Mouse (Mus musculus): ENCODE results near the gene Clmn.
A peak's percentile ranks its signal among the peaks of the same experiment; 100 is the strongest.

Clmn gene

GRCm38 (mm10) chr12:104810923-104811443 lies 53.9 kb downstream of the Clmn start:
- no peak for DNase-seq

GRCm38 (mm10) chr12:104808421-104809067 lies 56.3 kb downstream of the Clmn start:
- no peak for DNase-seq

DNA sequence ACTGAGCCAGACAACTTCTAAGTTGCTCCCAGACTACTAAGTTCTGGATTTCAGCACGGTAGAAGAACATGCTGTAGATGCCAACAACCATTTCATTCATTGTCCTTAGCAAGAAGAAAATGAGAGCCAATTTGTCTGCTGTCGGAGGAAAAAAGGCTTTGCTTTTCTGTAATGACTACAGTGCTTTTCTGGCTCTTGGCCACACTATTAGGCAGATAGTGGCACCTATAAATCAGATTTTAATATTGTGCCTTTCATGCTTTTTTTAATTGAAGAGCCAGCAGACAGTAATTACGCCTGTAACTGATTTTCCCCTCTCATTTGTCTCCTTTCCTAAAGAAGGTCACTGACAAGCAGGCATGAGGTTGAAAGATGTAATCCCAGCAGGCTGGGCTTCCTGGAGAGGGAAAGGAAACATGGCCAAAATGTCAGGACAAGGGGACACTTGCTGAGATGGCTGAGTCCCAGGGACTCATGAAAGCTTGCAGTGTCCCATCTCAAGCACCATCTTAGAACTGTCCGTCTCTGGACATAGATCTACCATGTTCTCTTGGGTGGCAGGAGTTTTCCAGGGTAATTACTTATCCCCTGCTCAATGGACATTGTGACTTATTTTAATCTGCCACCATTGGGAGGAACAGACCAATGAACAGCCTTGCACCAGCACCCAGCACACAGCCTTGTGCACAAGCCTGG lies 58.0 kb downstream of the Clmn start:
- no peak for DNase-seq

GRCm38 (mm10) chr12:104801494-104802260 lies 63.2 kb downstream of the Clmn start:
- no peak for DNase-seq

DNA sequence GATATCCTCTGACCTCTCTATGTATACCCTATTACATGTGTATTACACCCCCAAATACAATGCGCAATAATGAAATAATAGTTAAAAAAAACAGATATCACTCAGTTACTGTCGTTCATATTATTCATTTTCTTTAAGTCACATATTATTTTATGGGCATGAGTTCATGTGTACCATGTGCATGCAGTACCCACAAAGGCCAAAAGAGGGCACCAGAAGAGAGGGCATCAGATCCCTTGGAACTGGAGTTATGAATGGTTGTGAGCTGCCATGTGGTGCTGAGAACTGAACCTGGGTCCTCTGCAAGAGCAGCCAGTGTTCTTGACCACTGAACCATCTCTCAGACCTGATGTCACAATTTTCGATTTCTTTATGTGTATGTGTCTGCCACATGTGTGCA lies 65.5 kb downstream of the Clmn start:
- no peak for DNase-seq

- DNase-seq, result no peak
Measured at GRCm38 (mm10) chr12:104797905-104798304, 67.0 kb downstream of the Clmn start.

GRCm38 (mm10) chr12:104796635-104797378 lies 68.1 kb downstream of the Clmn start:
- no peak for DNase-seq

DNA sequence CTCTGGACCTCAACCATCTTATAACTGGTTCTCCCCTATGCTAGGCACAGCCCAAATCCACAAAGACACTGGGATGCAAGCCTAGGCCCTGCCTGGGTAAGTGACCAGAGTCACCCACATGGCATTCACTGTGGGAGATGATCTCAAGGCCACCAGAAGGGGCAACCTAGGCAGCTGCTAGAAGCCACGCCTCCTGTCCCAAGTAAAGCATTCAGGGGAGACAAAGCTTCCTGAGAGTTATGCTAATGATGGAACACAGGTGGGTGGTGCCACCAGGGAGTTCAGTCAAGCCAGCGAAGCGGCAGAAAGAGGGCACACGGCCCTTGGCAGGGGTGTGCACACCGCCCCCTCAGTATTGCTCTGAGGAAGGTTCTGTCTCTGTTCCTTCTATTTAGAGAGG lies 69.9 kb downstream of the Clmn start:
- peak; percentile 20 for DNase-seq

GRCm38 (mm10) chr12:104793486-104793885 lies 71.4 kb downstream of the Clmn start:
- DNase-seq, result no peak

GRCm38 (mm10) chr12:104777603-104778002 lies 87.3 kb downstream of the Clmn start:
- DNase-seq, result no peak

DNA sequence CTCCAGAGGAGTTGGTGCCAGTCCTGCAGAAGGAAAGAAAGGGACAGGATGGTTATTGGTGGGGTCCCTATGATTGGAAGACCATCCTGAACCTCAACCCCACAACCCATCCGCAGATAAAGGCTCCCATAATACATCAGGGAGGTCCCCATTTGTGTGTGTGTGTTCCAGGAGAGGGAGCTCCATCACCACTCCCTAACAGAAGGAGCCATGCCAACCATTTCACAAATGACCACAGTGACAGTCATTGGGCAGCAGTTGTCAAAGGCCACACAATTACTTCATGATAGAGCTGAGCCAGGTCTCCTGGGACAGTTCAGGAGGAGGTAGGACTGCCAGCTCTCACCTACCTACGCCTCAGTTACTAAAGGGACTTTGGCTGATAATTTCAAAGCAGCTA lies 92.9 kb downstream of the Clmn start:
- DNase-seq, result no peak

DNA sequence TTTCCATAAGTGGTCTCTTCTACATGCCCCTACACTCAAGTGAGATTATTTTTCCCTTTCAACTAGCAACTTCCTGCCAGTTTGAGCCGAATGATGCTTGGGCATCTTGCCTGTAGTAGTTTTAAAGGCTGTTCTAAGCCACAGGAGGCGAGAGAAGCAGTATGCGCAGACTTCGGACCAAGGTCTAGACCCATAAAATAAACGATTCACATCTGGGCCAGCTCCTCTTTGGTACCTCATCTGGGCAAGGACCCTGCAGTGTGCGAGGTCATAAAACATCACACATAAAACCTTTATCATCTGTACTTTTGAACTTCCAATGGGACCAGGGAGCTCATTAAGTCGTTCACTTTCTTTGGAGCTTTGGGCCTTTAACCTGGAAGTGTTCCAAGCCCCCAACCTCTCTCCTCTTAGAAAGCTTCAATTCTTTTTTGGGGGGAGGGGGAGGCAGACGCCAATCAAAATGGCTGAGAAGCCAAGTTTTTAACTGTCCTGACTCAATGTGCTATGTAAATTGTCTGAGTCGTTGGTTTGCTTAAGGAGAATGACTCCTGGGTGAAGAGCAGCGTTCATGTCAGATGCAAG lies 95.6 kb downstream of the Clmn start:
- DNase-seq, result no peak

DNA sequence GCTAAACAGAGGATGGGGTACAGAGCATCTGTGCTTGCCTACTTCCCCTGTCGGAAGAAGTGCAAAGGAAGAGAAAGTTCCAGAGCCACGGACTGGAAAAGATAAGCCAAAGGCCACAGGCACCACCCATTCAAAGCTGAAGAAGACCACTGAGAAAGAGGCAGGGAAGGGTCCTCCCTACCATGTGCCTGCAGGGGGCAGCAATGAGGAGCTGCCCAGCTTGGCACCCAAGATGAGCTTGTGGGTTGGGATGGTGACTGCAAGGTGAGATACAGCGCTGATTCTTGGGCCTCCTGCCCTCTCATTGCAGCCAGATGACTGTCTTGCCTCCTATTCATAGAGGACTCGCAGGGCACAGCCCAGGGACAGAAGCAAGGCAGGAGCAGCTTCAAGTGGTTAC lies 97.7 kb downstream of the Clmn start:
- DNase-seq, result no peak

- DNase-seq, result no peak
Measured at GRCm38 (mm10) chr12:104765761-104766160, 99.1 kb downstream of the Clmn start.

GRCm38 (mm10) chr12:104765116-104765515 lies 99.8 kb downstream of the Clmn start:
- no peak for DNase-seq

DNA sequence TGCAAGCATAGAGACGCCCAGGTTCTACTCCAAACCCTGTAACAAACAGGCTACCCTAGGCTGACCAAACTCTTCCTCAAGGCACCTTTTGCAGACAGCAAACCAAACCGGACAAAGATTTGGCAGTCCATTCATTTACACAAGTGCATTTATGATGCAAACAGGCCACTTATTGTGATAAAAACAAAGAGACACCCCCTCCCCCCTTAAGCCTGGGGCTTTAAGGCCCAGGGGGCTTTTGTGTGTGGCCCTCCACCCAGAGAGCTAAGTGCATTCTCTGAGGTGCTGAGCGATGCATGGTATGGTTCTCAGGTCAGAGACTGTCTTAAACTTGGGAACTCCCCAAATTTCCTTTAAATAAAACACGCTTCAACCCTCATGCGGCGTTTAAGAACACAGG lies 101.0 kb downstream of the Clmn start:
- no peak for DNase-seq

GRCm38 (mm10) chr12:104761411-104761810 lies 103.5 kb downstream of the Clmn start:
- DNase-seq, result no peak

- DNase-seq, result no peak
Measured at GRCm38 (mm10) chr12:104758066-104758465, 106.8 kb downstream of the Clmn start.

- no peak for DNase-seq
Measured at GRCm38 (mm10) chr12:104753686-104754085, 111.2 kb downstream of the Clmn start.

GRCm38 (mm10) chr12:104751814-104752765 lies 112.8 kb downstream of the Clmn start, which contains the start of gene Dicer1:
Gene Dicer1 (minus strand): TSS chr12:104751952.
- peak; percentile 98 for DNase-seq

DNA sequence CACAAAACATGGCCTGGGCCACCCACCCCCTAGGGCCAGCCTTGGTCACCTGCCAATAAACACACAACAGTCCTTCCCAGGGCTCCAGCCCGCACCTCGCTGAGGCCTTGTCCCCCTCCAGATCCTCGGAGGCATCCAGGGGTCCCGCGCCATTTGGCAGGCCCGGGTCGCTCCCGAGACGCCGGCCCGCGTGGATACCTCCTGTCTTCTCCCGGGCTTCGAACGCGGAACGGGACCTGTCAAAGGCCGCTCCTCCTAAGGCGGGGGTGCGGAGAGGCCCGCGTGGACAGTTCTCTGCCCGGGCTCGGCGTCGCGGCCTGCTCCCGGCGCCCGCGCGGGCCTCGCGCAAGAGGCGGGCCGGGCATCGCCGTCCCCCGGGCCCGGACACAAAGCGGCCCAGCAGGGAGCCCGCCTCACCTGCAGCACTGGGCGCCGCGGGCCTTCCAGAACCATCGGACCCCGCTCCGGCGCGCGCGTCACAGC lies 113.5 kb downstream of the Clmn start:
- DNase-seq, result no peak

Measured in right cerebral cortex, adult 18-20 months (tissue).